In the genomic region with DNA sequence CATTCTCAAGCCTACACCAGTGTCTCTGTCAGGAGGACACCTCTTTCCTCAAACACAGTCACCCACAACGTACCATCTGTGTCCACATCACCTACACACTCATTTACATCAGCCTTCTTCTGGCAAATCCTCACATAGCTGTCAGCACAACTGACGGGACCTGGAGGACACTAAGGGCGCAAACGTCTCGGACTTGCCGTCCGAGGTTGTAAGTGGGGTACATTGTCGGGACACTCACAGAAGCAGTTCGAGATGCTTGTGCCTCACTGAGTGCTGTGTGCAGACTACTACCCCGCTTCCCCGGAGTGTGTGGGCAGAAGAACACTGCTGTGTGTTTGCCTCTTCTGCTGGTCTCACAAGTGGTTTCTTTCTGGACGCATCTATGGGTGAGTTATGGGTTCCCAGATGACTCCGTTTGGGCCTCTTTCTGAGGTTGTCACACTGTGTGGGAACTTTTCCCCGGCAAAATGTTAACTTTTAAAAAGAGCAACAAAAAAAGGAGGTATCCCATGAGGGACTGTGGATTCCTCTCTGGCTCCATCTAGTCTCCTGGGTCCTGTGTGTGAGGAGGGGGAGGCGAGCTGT, we compare ENCODE assay signal across 10 mouse cellular contexts. TPM values are rescaled to one million over a fixed set of nuclear protein-coding genes. Genes with fewer than 3 reads are reported as not detected.
DNase-seq lines count a peak whose midpoint lies in the region; ATAC-seq and TF ChIP-seq lines count a peak whose summit lies in the region.
"Had no signal": no experiment of that assay in that cellular context is flagged by ENCODE, and none has a peak within 500 bp of the region (broad histone marks: within the 10 kb centered on the region; RNA-seq: fewer than 3 reads in every experiment).

No protein-coding gene starts in this region.

- no peak for ATAC-seq in liver, embryonic 13.5 days (ENCODE audit: low read depth)

- DNase-seq in heart, adult 11 months = peak; percentile 91
- DNase-seq in heart, adult 8-10 months (ENCODE audit: low spot score) = no peak
- peak; percentile 48 to 56 for DNase-seq in left cerebral cortex, postnatal 36 days (ENCODE audit: low spot score in 2 of 2)
- no peak for DNase-seq in left cerebral cortex, postnatal 10 days (ENCODE audit: extremely low spot score in 1 of 2, low spot score in 2 of 2)
- DNase-seq in liver, embryonic 13.5 days = no peak
- DNase-seq in gastrocnemius, postnatal 36 days = no peak
- DNase-seq in adipocyte (ENCODE audit: low spot score) = no peak
- DNase-seq: cerebellum, postnatal 14 days had no signal

- 58% methylated on average over 15 of the region's 15 CpGs for WGBS in liver, embryonic 13.5 days (ENCODE audit: insufficient replicate concordance)

- H3K4me2 ChIP-seq in liver, embryonic 13.5 days = peak overlapping the region; percentile 39

- peaks cover 30% of the 10 kb centered on the region for H3K27me3 ChIP-seq in liver, embryonic 13.5 days

- no peak overlapping the region for H3K9ac ChIP-seq in liver, embryonic 13.5 days

- peak overlapping the region; percentile 43 for H3K27ac ChIP-seq in embryonic fibroblast, embryonic 13.5 days (ENCODE audit: insufficient read depth, low read length)
- 0 out of 2 replicates have a peak overlapping the region, but pooled peaks have one; percentile 29 for H3K27ac ChIP-seq in liver, embryonic 13.5 days

- H3K9me3 ChIP-seq in liver, embryonic 13.5 days (replicated peaks) = no peaks in the 10 kb centered on the region

- TF ChIP-seq POLR2A in embryonic fibroblast, embryonic 13.5 days (IDR thresholded peaks at IDR 0.05; ENCODE audit: low read depth, low read length) = no peak

- intact Hi-C loops in left cerebral cortex, postnatal 36 days (cut with DNase I) = no loop called here
- intact Hi-C loops in left cerebral cortex, postnatal 10 days (cut with DNase I) = no loop called here
- intact Hi-C loops in gastrocnemius, postnatal 36 days (cut with DNase I) = no loop called here

- H3K4me3 ChIP-seq in embryonic fibroblast, embryonic 13.5 days (ENCODE audit: insufficient read depth, low read length) = no peak overlapping the region
- no peak overlapping the region for H3K4me3 ChIP-seq in liver, embryonic 13.5 days (replicated peaks)
- H3K4me3 ChIP-seq: myocyte had no signal

- no peak for TF ChIP-seq CTCF in embryonic fibroblast, embryonic 13.5 days (IDR thresholded peaks at IDR 0.05; ENCODE audit: borderline replicate concordance, insufficient read depth, low read length)

- no peaks in the 10 kb centered on the region for H3K36me3 ChIP-seq in liver, embryonic 13.5 days

- H3K4me1 ChIP-seq in embryonic fibroblast, embryonic 13.5 days (ENCODE audit: control insufficient read depth, insufficient read depth, low read length) = peaks cover 26% of the 10 kb centered on the region
- peaks cover 56% of the 10 kb centered on the region for H3K4me1 ChIP-seq in liver, embryonic 13.5 days (replicated peaks)

RNA-seq across cellular contexts. Expression of a gene that starts 15.2 kb away (rescaled TPM):
- 10 to 100 TPM; 11.4 to 14.3 (median 13.2) TPM for total RNA-seq in heart, adult 8-10 months (2022)
- total RNA-seq in left cerebral cortex, postnatal 36 days (2021) = 10 to 100 TPM; 16.6 to 18.3 TPM
- total RNA-seq in left cerebral cortex, postnatal 10 days (2021) = 1 to 10 TPM; 3.8 to 4.8 TPM
- 21.8 and 25.1 TPM in 2 replicates for polyA plus RNA-seq in embryonic fibroblast, embryonic 13.5 days (2011; ENCODE audit: insufficient read length, low read depth, missing spikeins)
- 1.7 and 1.9 TPM in 2 replicates for polyA plus RNA-seq in liver, embryonic 13.5 days (2015; fragmentation: Nextera tagmentation; extraction: Ambion mirVana)
- total RNA-seq in gastrocnemius, postnatal 36 days (2021) = 1 to 10 TPM; 5.4 to 5.5 TPM

Comparison
In these comparisons a context has a peak if more than half of its experiments do, and no peak if none do; other contexts are left out.
1. DNase-seq: peak in heart, adult 11 months (single experiment) and left cerebral cortex, postnatal 36 days (2 of 2); none in heart, adult 8-10 months (single experiment), left cerebral cortex, postnatal 10 days (0 of 2), liver, embryonic 13.5 days (single experiment), gastrocnemius, postnatal 36 days (0 of 2) and adipocyte (single experiment).